Mouse (Mus musculus) intestine, embryonic 15.5 days (tissue): Measurements from ENCODE around the gene Zer1. TPM values are rescaled to one million over a fixed set of nuclear protein-coding genes. Genes with fewer than 3 reads are reported as not detected.
"Not testable (repeated sequence)": the region's sequence is repeated elsewhere in the genome, so short reads cannot be mapped to it uniquely, and the experiment has no call there.

ENCODE experiments used
- ATAC-seq: fragments of 200-750 bp; cut with Nextera tagmentation; 2 replicates; pipeline ENCODE4 v1.8.0; 2017; ENCODE audit warnings: moderate TSS enrichment, moderate library complexity
- H3K27ac ChIP-seq: fragments of 300-500 bp; sonication (generic); 2 replicates; pipeline ENCODE4 v1.5.1; 2015; ENCODE audit warnings: mild to moderate bottlenecking, inconsistent platforms
- H3K27me3 ChIP-seq: fragments of 300-500 bp; sonication (generic); replicated peaks from 2 replicates; pipeline ENCODE4 v1.6.1; 2015; ENCODE audit warnings: inconsistent platforms
- H3K36me3 ChIP-seq: fragments of 300-500 bp; sonication (generic); 2 replicates; pipeline ENCODE4 v1.6.1; 2015; ENCODE audit warnings: inconsistent platforms
- H3K4me1 ChIP-seq: fragments of 300-500 bp; sonication (generic); replicated peaks from 2 replicates; pipeline ENCODE4 v1.6.1; 2015; ENCODE audit warnings: inconsistent platforms
- H3K4me2 ChIP-seq: fragments of 300-500 bp; sonication (generic); replicated peaks from 2 replicates; pipeline ENCODE4 v1.6.1; 2015; ENCODE audit warnings: mild to moderate bottlenecking, inconsistent platforms
- H3K4me3 ChIP-seq: fragments of 300-500 bp; sonication (generic); replicated peaks from 2 replicates; pipeline ENCODE4 v1.5.1; 2015; ENCODE audit warnings: inconsistent platforms
- H3K9ac ChIP-seq: fragments of 300-500 bp; sonication (generic); 2 replicates; pipeline ENCODE4 v1.6.1; 2015; ENCODE audit warnings: inconsistent platforms
- H3K9me3 ChIP-seq: fragments of 300-500 bp; sonication (generic); 2 replicates; pipeline ENCODE4 v1.6.1; 2016; ENCODE audit warnings: inconsistent platforms
- WGBS: fragments of 180-500 bp; shearing (Covaris S2); methylation state at CpG from one replicate; pipeline ENCODE4 v1.1.7; 2015; 5-methylcytosine and 5-hydroxymethylcytosine counted together
- polyA plus RNA-seq: library from polyadenylated mRNA; unstranded; fragments of >200 nt; fragmentation: Nextera tagmentation; extraction: Ambion mirVana; gene quantifications from 2 replicates; pipeline ENCODE4 v1.2.1, GENCODE M21; 2015

Zer1 gene
- 5.0 and 5.6 TPM in 2 replicates for polyA plus RNA-seq

DNA sequence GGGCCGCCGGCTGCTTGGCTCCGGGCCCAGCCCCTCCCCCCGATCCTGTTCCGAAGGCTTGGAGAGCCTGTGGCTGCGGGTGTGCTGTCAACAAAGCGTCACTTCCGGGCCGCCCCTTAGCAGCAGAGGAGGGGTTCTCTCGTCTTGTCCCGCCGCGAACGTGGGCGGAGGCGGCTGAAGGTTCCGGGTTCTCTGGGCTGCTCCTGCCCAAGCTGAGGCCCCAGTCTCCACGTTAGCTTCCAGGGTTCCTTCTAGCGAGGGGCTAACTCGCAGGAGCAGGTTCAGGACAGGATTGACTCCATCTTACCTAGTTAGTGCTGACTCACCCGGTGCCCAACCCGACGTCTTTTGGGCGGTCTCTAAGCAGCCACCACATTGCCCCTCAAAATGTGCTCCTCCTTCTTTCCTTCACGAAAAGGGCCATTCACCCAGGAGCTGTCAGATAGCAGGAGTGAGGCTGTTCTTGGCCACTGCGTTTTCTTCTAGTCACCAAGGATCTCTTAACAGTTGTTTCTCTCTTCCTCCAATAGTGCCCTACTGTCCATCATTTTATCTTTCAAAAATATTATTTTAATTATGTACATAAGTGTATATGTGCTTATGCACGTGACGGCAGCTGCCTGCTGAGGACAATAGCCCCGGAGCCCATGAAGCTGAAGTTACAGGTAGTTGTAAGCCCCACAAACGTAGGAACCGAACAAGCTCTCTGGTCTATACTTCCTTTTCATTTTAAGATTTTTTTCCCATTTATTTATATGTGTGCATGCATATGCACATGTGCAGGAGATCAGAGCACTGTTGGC, at the start of gene Zer1:
Gene Zer1, minus strand, starts transcription at position 114 of the 803 bp plus-strand sequence.
- Histone ChIP-seq H3K27ac (peak within 1 kb of the TSS; percentile 88), H3K27me3 (no peaks in the 10 kb centered on the region), H3K4me3 (peak within 1 kb of the TSS; percentile 81), H3K4me1 (peaks cover 13% of the 10 kb centered on the region), H3K4me2 (peak within 1 kb of the TSS; percentile 90), H3K9me3 (no peaks in the 10 kb centered on the region), H3K9ac (peak within 1 kb of the TSS; percentile 89), H3K36me3 (no peaks in the 10 kb centered on the region)
- WGBS, result 10% methylated on average over 31 of the region's 31 CpGs
- ATAC-seq, result peak; percentile 99

DNA sequence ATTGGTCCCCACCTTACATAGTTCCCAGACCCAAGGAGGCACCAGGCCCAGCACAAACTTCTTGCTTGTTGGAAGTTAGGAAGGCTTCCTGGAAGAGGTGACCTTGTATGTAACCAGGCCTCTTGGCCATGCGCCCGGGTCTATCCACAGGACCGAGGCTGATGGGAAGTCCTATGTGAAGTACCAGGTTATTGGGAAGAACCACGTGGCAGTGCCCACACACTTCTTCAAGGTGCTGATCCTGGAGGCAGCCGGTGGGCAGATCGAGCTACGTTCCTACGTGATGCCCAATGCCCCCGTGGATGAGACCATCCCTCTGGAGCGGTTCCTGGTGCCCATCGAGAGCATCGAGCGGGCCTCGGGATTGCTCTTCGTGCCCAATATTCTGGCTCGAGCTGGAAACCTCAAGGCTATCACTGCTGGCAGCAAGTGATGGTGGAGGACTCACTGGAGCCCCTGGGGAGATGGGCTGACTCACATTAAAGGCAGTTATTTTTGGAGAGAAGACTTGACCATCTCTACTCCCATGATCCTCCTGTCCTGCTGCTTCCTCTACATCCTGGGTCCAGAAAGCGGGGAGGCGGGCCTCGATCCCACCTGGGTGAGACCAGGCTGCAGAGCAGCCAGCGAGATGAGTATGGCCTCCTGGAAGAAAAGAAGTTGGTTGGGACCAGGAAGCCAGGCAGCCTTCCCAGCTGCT, 49.3 kb upstream of the Zer1 start:
- Histone ChIP-seq H3K9ac (no peak overlapping the region), H3K27me3 (no peaks in the 10 kb centered on the region), H3K36me3 (peaks cover 36% of the 10 kb centered on the region), H3K4me2 (no peak overlapping the region), H3K9me3 (no peaks in the 10 kb centered on the region), H3K27ac (no peak overlapping the region), H3K4me3 (no peak overlapping the region), H3K4me1 (peaks cover 19% of the 10 kb centered on the region)
- WGBS, result 95% methylated on average over 20 of the region's 20 CpGs
- no peak for ATAC-seq

DNA sequence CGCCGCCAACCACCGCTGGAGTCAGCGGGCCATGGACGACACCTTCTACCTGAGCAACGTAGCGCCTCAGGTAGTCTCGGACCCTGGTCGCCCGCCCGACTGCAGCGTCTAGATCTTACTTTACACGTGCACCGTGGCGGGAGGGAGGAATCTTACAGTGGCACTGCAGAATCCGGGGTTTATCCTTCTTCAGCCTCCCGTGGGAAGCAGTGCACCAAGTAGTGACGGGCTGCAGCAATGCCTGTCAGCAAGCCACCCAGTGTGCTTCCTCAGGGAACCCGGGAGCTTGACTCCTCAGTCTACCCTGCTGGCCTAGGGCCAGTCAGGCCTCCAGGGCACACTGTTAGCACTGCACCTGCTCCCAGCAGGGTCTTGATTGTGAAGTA, 47.6 kb upstream of the Zer1 start:
- peak overlapping the region; percentile 90 for H3K27ac ChIP-seq
- H3K36me3 ChIP-seq, result peaks cover 36% of the 10 kb centered on the region
- H3K4me2 ChIP-seq, result peak overlapping the region; percentile 97
- peak; percentile 40 for ATAC-seq
- no peaks in the 10 kb centered on the region for H3K9me3 ChIP-seq
- under 1% methylated on average over 19 of the region's 19 CpGs for WGBS
- H3K9ac ChIP-seq, result peak overlapping the region; percentile 67
- peak overlapping the region; percentile 69 for H3K4me3 ChIP-seq
- peaks cover 11% of the 10 kb centered on the region for H3K4me1 ChIP-seq
- H3K27me3 ChIP-seq, result no peaks in the 10 kb centered on the region

DNA sequence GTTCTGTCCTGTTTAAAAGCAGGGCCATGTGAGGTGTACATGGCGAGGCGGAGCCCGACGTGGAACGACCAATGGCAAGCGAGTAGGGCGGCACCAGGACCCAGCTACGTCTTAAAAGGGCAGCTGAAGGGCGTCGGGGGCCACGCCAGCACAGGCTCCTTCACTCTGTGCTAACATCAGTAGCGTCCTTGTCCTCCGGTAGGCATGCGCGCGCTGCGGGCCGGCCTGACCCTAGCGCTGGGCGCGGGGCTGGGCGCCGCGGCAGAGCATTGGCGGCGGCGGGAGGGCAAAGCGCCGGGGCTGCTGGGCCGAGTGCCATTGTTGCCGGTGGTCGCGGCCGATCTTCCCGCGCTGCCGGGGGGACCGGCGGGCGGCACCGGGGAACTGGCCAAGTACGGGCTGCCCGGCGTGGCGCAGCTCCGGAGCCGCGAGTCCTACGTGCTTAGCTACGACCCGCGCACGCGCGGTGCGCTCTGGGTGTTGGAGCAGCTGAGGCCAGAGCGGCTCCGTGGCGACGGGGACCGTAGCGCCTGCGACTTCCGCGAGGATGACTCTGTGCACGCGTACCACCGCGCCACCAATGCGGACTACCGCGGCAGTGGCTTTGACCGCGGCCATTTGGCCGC, 47.1 kb upstream of the Zer1 start, which contains the start of gene Endog:
Gene Endog, plus strand, starts transcription at position 123 of the 626 bp plus-strand sequence.
- Histone ChIP-seq H3K9ac (peak within 1 kb of the TSS; percentile 67), H3K9me3 (no peaks in the 10 kb centered on the region), H3K36me3 (peaks cover 34% of the 10 kb centered on the region), H3K4me3 (peak within 1 kb of the TSS; percentile 69), H3K27me3 (no peaks in the 10 kb centered on the region), H3K4me2 (peak within 1 kb of the TSS; percentile 97), H3K27ac (peak within 1 kb of the TSS; percentile 90), H3K4me1 (peaks cover 10% of the 10 kb centered on the region; the same call in 1 of the 2 replicates)
- ATAC-seq, result peak; percentile 97
- under 1% methylated on average over 75 of the region's 75 CpGs for WGBS

DNA sequence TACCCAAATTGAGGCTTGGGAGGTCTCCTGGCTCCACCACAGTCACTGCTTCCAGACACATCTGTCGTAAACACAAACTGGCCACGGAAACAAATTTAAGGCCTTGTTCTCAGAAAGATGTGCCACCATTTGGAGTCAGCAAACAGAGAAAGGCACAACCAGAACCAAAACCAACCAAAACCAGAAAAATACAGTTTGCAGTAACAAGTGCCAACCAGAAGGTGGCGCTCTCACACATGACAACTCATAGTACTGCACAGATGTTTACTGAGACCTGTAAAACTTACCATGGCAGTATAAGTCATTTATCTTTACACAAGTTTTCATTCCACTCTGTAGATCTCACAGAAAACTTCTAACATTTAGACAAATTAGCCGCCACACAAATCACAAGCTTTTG, 42.3 kb upstream of the Zer1 start:
- Histone ChIP-seq H3K9me3 (no peaks in the 10 kb centered on the region), H3K36me3 (no peaks in the 10 kb centered on the region), H3K4me1 (0 out of 2 replicates have a peak, but pooled peaks cover 3% of the 10 kb centered on the region), H3K27ac (no peak overlapping the region), H3K9ac (no peak overlapping the region), H3K27me3 (no peaks in the 10 kb centered on the region), H3K4me3 (no peak overlapping the region), H3K4me2 (no peak overlapping the region)
- no peak for ATAC-seq
- WGBS, result 57% methylated on average over 4 of the region's 4 CpGs

DNA sequence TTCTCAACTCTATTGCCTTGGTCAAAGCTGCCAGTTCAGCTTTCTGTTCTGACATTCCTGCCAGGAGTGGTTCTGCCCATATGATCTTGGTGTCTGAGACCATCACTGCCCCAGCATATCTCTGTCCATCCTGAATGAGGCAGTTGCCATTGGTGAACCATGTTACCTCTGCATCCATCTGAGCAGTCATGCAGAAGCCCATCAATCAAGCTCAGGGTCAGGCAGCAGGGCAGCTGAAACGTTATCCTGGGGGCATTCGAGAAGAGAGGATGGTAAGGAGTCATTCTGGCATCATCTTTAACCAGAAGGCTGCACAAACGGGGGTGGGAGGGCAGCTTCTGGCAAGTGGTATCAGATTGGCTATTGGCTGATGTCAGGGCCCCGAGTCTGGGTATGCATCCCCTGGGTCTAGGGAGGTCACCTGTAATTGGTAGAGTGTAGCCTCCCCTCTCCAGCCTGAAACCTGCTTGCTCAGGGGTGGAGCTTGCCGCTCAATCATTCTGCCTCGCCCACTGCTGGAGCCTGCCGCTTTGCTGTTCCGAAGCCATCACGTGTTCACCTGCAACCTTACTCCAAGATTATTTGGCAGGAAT, 40.1 kb upstream of the Zer1 start:
- 57% methylated on average over 9 of the region's 9 CpGs for WGBS
- Histone ChIP-seq H3K36me3 (no peaks in the 10 kb centered on the region), H3K4me3 (no peak overlapping the region), H3K27ac (no peak overlapping the region), H3K9ac (no peak overlapping the region), H3K4me2 (no peak overlapping the region), H3K27me3 (no peaks in the 10 kb centered on the region), H3K9me3 (no peaks in the 10 kb centered on the region), H3K4me1 (no peaks in the 10 kb centered on the region)
- no peak for ATAC-seq

DNA sequence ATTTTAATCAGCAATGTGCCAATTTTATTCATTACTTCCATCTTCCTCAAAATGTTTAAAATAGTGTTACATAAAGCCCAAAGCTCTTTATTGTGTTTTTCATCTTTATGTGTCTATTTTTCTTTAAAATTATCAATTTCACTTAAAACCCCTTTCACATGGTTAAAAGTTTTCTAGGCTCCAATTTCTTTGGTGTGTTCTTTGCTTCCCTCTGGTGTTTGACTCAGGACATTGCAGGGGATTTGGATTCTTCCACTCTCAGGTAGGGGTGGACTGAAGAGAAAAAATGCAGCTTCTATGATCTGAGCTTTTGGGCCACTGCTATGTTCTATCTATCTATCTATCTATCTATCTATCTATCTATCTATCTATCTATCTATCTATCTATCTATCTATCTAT, 37.4 kb upstream of the Zer1 start:
- H3K4me1 ChIP-seq, result no peaks in the 10 kb centered on the region
- no peak overlapping the region for H3K9ac ChIP-seq
- no peaks in the 10 kb centered on the region for H3K36me3 ChIP-seq
- H3K27me3 ChIP-seq, result no peaks in the 10 kb centered on the region
- ATAC-seq, result no peak
- no peak overlapping the region for H3K4me3 ChIP-seq
- no peak overlapping the region for H3K4me2 ChIP-seq
- no peaks in the 10 kb centered on the region for H3K9me3 ChIP-seq
- no peak overlapping the region for H3K27ac ChIP-seq

DNA sequence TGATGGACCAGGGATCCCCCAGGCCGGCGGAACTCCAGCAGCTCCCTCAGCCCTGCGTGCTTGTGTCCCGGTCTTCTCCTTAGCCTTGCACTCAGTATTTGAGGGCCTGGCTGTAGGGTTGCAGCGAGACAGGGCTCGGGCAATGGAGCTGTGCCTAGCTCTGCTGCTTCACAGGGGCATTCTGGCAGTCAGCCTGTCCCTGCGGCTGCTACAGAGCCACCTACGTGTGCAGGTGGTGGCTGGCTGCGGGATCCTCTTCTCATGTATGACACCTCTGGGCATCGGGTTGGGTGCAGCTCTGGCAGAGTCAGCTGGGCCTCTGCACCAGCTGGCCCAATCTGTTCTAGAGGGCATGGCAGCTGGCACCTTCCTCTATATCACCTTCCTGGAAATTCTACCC, 35.5 kb upstream of the Zer1 start:
- H3K9me3 ChIP-seq, H3K4me1 ChIP-seq, H3K27ac ChIP-seq, H3K36me3 ChIP-seq, ATAC-seq, H3K27me3 ChIP-seq, H3K4me2 ChIP-seq, H3K4me3 ChIP-seq, H3K9ac ChIP-seq: not testable (repeated sequence)
- WGBS, result 89% methylated on average over 9 of the region's 10 CpGs

DNA sequence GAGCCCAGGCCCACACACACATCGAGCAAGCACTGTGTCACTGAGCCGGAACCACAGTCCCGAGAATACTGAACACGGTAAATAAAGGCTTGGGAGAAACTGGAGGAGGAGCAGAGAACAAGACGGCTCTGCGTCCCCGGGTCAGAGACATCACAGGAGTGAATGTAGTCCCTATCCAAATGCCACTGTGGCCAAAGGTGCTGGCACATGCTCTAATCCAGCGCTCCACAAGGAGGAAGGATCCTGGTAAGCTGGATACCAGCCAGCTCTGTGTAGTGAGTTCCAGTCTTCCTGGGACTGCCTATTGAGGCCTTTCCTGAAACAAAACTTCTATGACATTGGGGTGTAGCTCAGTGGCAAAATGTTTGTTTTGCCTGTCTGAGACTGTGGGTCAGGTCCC, 28.2 kb upstream of the Zer1 start:
- no peaks in the 10 kb centered on the region for H3K4me1 ChIP-seq
- H3K36me3 ChIP-seq, result peaks cover 20% of the 10 kb centered on the region; the same call in 1 of the 2 replicates
- no peak for ATAC-seq
- H3K9ac ChIP-seq, result no peak overlapping the region
- WGBS, result 76% methylated on average over 8 of the region's 8 CpGs
- no peak overlapping the region for H3K27ac ChIP-seq
- H3K4me3 ChIP-seq, result no peak overlapping the region
- no peak overlapping the region for H3K4me2 ChIP-seq
- H3K9me3 ChIP-seq, result no peaks in the 10 kb centered on the region
- H3K27me3 ChIP-seq, result no peaks in the 10 kb centered on the region

DNA sequence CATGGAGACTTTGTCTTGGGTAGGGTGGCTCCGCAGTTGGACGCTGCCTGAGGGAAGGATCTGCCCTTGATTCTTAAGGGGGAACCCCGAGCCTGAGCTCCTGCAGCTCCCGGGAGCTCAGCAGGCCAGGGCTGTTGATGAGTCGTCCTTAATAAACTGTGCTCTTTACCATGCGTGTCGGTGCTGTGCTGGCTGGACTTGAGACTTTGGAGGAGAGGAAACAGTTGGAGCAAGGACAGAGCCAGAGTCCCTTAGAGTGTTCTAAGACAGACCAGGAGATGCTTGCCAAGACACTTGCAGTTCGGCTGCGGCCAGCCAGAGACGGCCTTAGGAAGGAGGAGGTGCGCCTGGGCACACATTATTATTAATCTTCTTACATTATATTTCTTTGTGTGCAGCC, 27.5 kb upstream of the Zer1 start:
- H3K9ac ChIP-seq, result no peak overlapping the region
- WGBS, result 78% methylated on average over 11 of the region's 11 CpGs
- no peak overlapping the region for H3K4me3 ChIP-seq
- no peaks in the 10 kb centered on the region for H3K9me3 ChIP-seq
- no peaks in the 10 kb centered on the region for H3K27me3 ChIP-seq
- H3K27ac ChIP-seq, result no peak overlapping the region
- H3K4me1 ChIP-seq, result no peaks in the 10 kb centered on the region
- H3K4me2 ChIP-seq, result no peak overlapping the region
- peaks cover 27% of the 10 kb centered on the region; the same call in 1 of the 2 replicates for H3K36me3 ChIP-seq
- ATAC-seq, result no peak

DNA sequence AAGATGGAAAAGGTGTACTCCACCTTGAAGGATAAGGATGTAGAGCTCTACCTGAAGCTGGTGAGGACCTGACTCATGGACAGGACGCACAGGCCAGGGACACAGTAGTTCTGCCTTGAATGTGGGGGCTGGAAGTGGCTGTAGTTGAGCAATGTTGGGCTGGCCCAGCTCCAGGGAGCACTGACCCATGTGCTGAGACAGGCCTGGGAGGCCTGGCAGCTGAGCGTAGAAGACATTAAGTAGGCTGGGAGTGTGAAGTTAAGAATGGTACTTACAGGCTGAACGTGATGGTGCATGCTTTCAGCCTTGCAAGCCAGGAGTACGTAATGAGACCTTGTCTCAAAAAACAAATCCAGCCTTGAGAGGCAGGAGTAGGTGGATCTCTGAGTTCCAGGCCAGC, 23.1 kb upstream of the Zer1 start:
- Histone ChIP-seq H3K36me3 (peaks cover 42% of the 10 kb centered on the region), H3K9me3 (no peaks in the 10 kb centered on the region), H3K27ac (no peak overlapping the region), H3K4me3 (no peak overlapping the region), H3K4me2 (no peak overlapping the region), H3K27me3 (no peaks in the 10 kb centered on the region), H3K9ac (no peak overlapping the region), H3K4me1 (no peaks in the 10 kb centered on the region)
- ATAC-seq, result no peak
- 90% methylated on average over 4 of the region's 4 CpGs for WGBS

DNA sequence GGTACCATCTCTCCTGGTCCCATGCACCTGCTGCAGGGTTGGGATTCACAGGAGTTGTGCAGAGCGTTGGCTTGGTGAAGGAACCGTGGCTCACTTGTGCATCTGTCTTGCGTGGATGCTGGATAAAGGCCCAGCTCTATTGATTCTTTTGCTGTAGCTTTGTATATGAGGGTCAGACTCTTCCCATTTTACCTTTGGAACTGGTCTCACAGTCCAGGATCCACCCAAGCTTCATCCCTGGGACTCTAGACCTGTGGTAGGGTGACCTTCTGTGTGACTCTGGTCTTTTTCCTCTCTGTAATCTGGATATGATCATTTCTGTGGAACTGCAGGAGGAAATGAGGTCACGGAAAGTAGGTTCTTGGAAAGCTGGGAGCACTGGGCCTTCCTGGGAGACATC, 20.1 kb upstream of the Zer1 start:
- Histone ChIP-seq H3K27ac (no peak overlapping the region), H3K4me1 (no peaks in the 10 kb centered on the region), H3K36me3 (peaks cover 46% of the 10 kb centered on the region), H3K27me3 (no peaks in the 10 kb centered on the region), H3K9me3 (no peaks in the 10 kb centered on the region), H3K4me2 (no peak overlapping the region), H3K9ac (no peak overlapping the region), H3K4me3 (no peak overlapping the region)
- ATAC-seq, result no peak
- 98% methylated on average over 4 of the region's 4 CpGs for WGBS
